Mouse (Mus musculus) right cerebral cortex, postnatal 10 days (tissue): Measurements from ENCODE around the gene Tpst1.

ENCODE experiments used
- DNase-seq, 2 experiments: peaks; one replicate each; pipeline ENCODE4 v3.0.0; 2021; ENCODE audit warnings: low spot score in 2 of 2

Tpst1 gene

GRCm38 (mm10) chr5:130185312-130185711 is 112.2 kb downstream of the Tpst1 start:
- DNase-seq: no peak
